Mouse (Mus musculus) thymus, adult 18-20 months (tissue): Measurements from ENCODE around the gene Sptbn2.

Experiments used
- DNase-seq, 2 experiments: peaks; one replicate each; pipeline ENCODE4 v3.0.0; 2022; ENCODE audit warnings: mixed read lengths in 2 of 2

Gene Sptbn2

GRCm38 (mm10) chr19:4786313-4786712 is 75.3 kb downstream of the Sptbn2 start:
- no peak for DNase-seq

GRCm38 (mm10) chr19:4793281-4793830 is 82.4 kb downstream of the Sptbn2 start:
- no peak for DNase-seq

- DNase-seq, result peak; percentile 93 to 99
Measured at GRCm38 (mm10) chr19:4793831-4794422, 83.0 kb downstream of the Sptbn2 start, which contains the start of gene Rbm4. Rbm4 (minus strand) TSS chr19:4793901.

GRCm38 (mm10) chr19:4795929-4796328 is 85.0 kb downstream of the Sptbn2 start:
- no peak for DNase-seq

GRCm38 (mm10) chr19:4797846-4798245 is 86.9 kb downstream of the Sptbn2 start:
- DNase-seq, result no peak

GRCm38 (mm10) chr19:4799083-4799482 is 88.1 kb downstream of the Sptbn2 start:
- no peak for DNase-seq
